Mouse (Mus musculus) MEL (cell line): ENCODE data around the gene Vps50. TPM values are rescaled to one million over a fixed set of nuclear protein-coding genes. Genes with fewer than 3 reads are reported as not detected.

Experiments
- DNase-seq: peaks from one replicate; pipeline ENCODE4 v3.0.0; 2011; ENCODE audit warnings: low read depth, low spot score
- H3K27ac ChIP-seq: 2 replicates; pipeline ENCODE4 v1.5.1; 2012; ENCODE audit warnings: low read depth, mild to moderate bottlenecking, control low read depth, low read length, moderate library complexity; ENCODE audit not compliant: control insufficient read depth
- H3K27me3 ChIP-seq, 2 experiments: fragments of 150-350 bp in 1 of 2; sonication (generic) in 1 of 2; 2 replicates each; pipeline ENCODE4 v1.6.1; 2012; ENCODE audit warnings: low read length in 2 of 2, mild to moderate bottlenecking in 2 of 2, improper control_type of control experiment in 1 of 2, moderate library complexity in 1 of 2; ENCODE audit not compliant: insufficient read depth in 2 of 2, control insufficient read depth in 1 of 2
- H3K36me3 ChIP-seq, 2 experiments: 2 replicates each; pipeline ENCODE4 v1.6.1; 2012 to 2014; ENCODE audit warnings: low read length in 2 of 2, improper control_type of control experiment in 1 of 2, inconsistent platforms in 1 of 2, mild to moderate bottlenecking in 1 of 2; ENCODE audit not compliant: insufficient read depth in 2 of 2, control insufficient read depth in 1 of 2
- H3K4me1 ChIP-seq, 2 experiments: fragments of 150-350 bp in 1 of 2; sonication (generic) in 1 of 2; 2 replicates each; pipeline ENCODE4 v1.6.1; 2012; ENCODE audit warnings: low read length in 2 of 2, improper control_type of control experiment in 1 of 2, mild to moderate bottlenecking in 1 of 2; ENCODE audit not compliant: insufficient read depth in 2 of 2, control insufficient read depth in 1 of 2
- H3K4me3 ChIP-seq, 2 experiments: fragments of 150-350 bp in 1 of 2; sonication (generic) in 1 of 2; 2 replicates each; pipeline ENCODE4 v1.5.1; 2012; ENCODE audit warnings: low read depth in 2 of 2, low read length in 2 of 2, mild to moderate bottlenecking in 2 of 2, moderate library complexity in 2 of 2, control low read depth in 1 of 2, improper control_type of control experiment in 1 of 2; ENCODE audit not compliant: control insufficient read depth in 1 of 2, insufficient read depth in 1 of 2
- H3K79me2 ChIP-seq: 2 replicates; pipeline ENCODE4 v1.6.1; 2012; ENCODE audit warnings: mild to moderate bottlenecking, low read length, moderate library complexity; ENCODE audit not compliant: control insufficient read depth, poor library complexity, insufficient read depth
- H3K9ac ChIP-seq: 2 replicates; pipeline ENCODE4 v1.6.1; 2012; ENCODE audit warnings: low read depth, mild to moderate bottlenecking, control low read depth, low read length, moderate library complexity; ENCODE audit not compliant: control insufficient read depth, poor library complexity, severe bottlenecking
- H3K9me3 ChIP-seq: fragments of 150-350 bp; sonication (generic); replicated peaks from 2 replicates; pipeline ENCODE4 v1.6.1; 2012; ENCODE audit warnings: mild to moderate bottlenecking, low read length, improper control_type of control experiment, moderate library complexity; ENCODE audit not compliant: insufficient read depth
- CHD2 ChIP-seq: IDR thresholded peaks from 2 replicates; pipeline ENCODE4 v1.6.1; 2011; ENCODE audit warnings: low read length, improper control_type of control experiment
- GABPA ChIP-seq: IDR thresholded peaks from 2 replicates; pipeline ENCODE4 v1.6.1; 2012; ENCODE audit warnings: low read depth, mild to moderate bottlenecking, inconsistent platforms, low read length, improper control_type of control experiment, moderate library complexity
- GATA1 ChIP-seq: IDR thresholded peaks from 2 replicates; pipeline ENCODE4 v1.6.1; 2011; ENCODE audit warnings: low read depth, low read length, improper control_type of control experiment
- JUND ChIP-seq: IDR thresholded peaks from 2 replicates; pipeline ENCODE4 v1.6.1; 2011; ENCODE audit warnings: low read depth, mild to moderate bottlenecking, improper control_type of control experiment, low read length
- KAT2A ChIP-seq: conservative IDR thresholded peaks from 2 replicates; pipeline ENCODE4 v1.6.1; 2012; ENCODE audit warnings: low read depth, low read length, improper control_type of control experiment, inconsistent platforms
- MAX ChIP-seq: IDR thresholded peaks from 2 replicates; pipeline ENCODE4 v1.6.1; 2011; ENCODE audit warnings: low read length, improper control_type of control experiment
- MEF2A ChIP-seq: IDR thresholded peaks from 2 replicates; pipeline ENCODE4 v1.6.1; 2014; ENCODE audit warnings: low read depth, mild to moderate bottlenecking, inconsistent platforms, low read length, improper control_type of control experiment; ENCODE audit not compliant: poor library complexity, insufficient replicate concordance, severe bottlenecking; ENCODE audit errors: extremely low read depth
- MXI1 ChIP-seq: IDR thresholded peaks from 2 replicates; pipeline ENCODE4 v1.6.1; 2011; ENCODE audit warnings: mild to moderate bottlenecking, low read depth, low read length, improper control_type of control experiment
- NELFE ChIP-seq: IDR thresholded peaks from 2 replicates; pipeline ENCODE4 v1.6.1; 2011; ENCODE audit warnings: low read depth, low read length, improper control_type of control experiment
- RCOR1 ChIP-seq: IDR thresholded peaks from 2 replicates; pipeline ENCODE4 v1.6.1; 2012; ENCODE audit warnings: low read depth, mild to moderate bottlenecking, inconsistent platforms, low read length, improper control_type of control experiment
- SMC3 ChIP-seq: IDR thresholded peaks from 2 replicates; pipeline ENCODE4 v1.6.1; 2011; ENCODE audit warnings: low read depth, low read length, improper control_type of control experiment
- TCF12 ChIP-seq: IDR thresholded peaks from 2 replicates; pipeline ENCODE4 v1.6.1; 2014; ENCODE audit warnings: low read depth, mild to moderate bottlenecking, inconsistent platforms, low read length, improper control_type of control experiment, moderate library complexity
- USF1 ChIP-seq: IDR thresholded peaks from 2 replicates; pipeline ENCODE4 v1.6.1; 2014; ENCODE audit warnings: low read depth, mild to moderate bottlenecking, inconsistent platforms, low read length, improper control_type of control experiment, moderate library complexity
- USF2 ChIP-seq, 2 experiments: IDR thresholded peaks; 2 replicates each; pipeline ENCODE4 v1.6.1; 2011 to 2012; ENCODE audit warnings: improper control_type of control experiment in 2 of 2, low read length in 2 of 2, borderline replicate concordance in 1 of 2, inconsistent platforms in 1 of 2, low read depth in 1 of 2, mild to moderate bottlenecking in 1 of 2; ENCODE audit not compliant: insufficient read depth in 1 of 2
- ZMIZ1 ChIP-seq: IDR thresholded peaks from 2 replicates; pipeline ENCODE4 v1.6.1; 2012; ENCODE audit warnings: low read depth, mild to moderate bottlenecking, inconsistent platforms, low read length, improper control_type of control experiment, moderate library complexity
- ZNF384 ChIP-seq: IDR thresholded peaks from 2 replicates; pipeline ENCODE4 v1.6.1; 2012; ENCODE audit warnings: low read depth, mild to moderate bottlenecking, inconsistent platforms, low read length, improper control_type of control experiment
- polyA plus RNA-seq, 2 experiments: library from polyadenylated mRNA; stranded (reverse) in 1 of 2; unstranded in 1 of 2; fragments of >175 nt in 1 of 2; fragments of >200 nt in 1 of 2; gene quantifications; 2 replicates each; pipeline versions ENCODE4 v1.2.1 to v1.2.4; 2012; ENCODE audit warnings: low replicate concordance in 2 of 2, low read depth in 1 of 2; ENCODE audit not compliant: insufficient read length in 2 of 2, insufficient read depth in 1 of 2, missing spikeins in 1 of 2
- total RNA-seq: library from RNA; depleted of rRNA; stranded (reverse); fragments of 300-350 nt; gene quantifications from 2 replicates; pipeline ENCODE4 v1.2.3, GENCODE M21; 2012

Gene Vps50
- total and polyA plus RNA-seq, 3 experiments: 13.5 to 20.2 TPM; not detected in 1

- Histone ChIP-seq H3K79me2 (no peaks in the 10 kb centered on the region), H3K27me3 (no peaks in the 10 kb centered on the region; a peak in 1 of 4 replicates), H3K36me3 (peaks cover 0 to 5% of the 10 kb centered on the region in 2 experiments; a peak in 2 of 4 replicates), H3K9ac (no peak overlapping the region), H3K4me1 (peaks cover 0 to 5% of the 10 kb centered on the region in 2 experiments; a peak in 2 of 4 replicates), H3K27ac (no peak overlapping the region), H3K4me3 (no peak overlapping the region), H3K9me3 (no peaks in the 10 kb centered on the region)
- no peak for DNase-seq
- TF ChIP-seq CHD2 (no peak), USF2 (IDR thresholded peaks at IDR 0.05; ENCODE audit: borderline replicate concordance in 1 of 2, insufficient read depth in 1 of 2, low read depth in 1 of 2, low read length in 2 of 2) (no peak)
Observed at GRCm38 (mm10) chr6:3463026-3463425, 35.2 kb upstream of the Vps50 start.

- peaks cover 0 to 5% of the 10 kb centered on the region in 2 experiments; a peak in 2 of 4 replicates for H3K4me1 ChIP-seq
- TF ChIP-seq USF1: no peak
- no peak for TF ChIP-seq MXI1
- no peak for TF ChIP-seq MAX
- no peak for TF ChIP-seq MEF2A
- TF ChIP-seq NELFE: no peak
- no peak for TF ChIP-seq GABPA
- no peak for TF ChIP-seq GATA1
- no peak for TF ChIP-seq ZMIZ1
- no peak for TF ChIP-seq RCOR1
- TF ChIP-seq ZNF384: no peak
- no peak for TF ChIP-seq SMC3
- TF ChIP-seq TCF12: no peak
- TF ChIP-seq KAT2A: no peak
- no peak for TF ChIP-seq JUND
- TF ChIP-seq, all 39 proteins: peak for 0
- no peaks in the 10 kb centered on the region for H3K9me3 ChIP-seq
- DNase-seq: no peak
- no peaks in the 10 kb centered on the region for H3K27me3 ChIP-seq
- no peak overlapping the region for H3K9ac ChIP-seq
- no peak overlapping the region for H3K27ac ChIP-seq
- H3K79me2 ChIP-seq: no peaks in the 10 kb centered on the region
- H3K36me3 ChIP-seq: peaks cover 0 to 8% of the 10 kb centered on the region in 2 experiments; a peak in 2 of 4 replicates
- H3K4me3 ChIP-seq: no peak overlapping the region
Observed at GRCm38 (mm10) chr6:3463594-3463993, 34.6 kb upstream of the Vps50 start.
